Mouse (Mus musculus) neural tube, embryonic 10.5 days (tissue): Measurements from ENCODE around the gene Sik2.

Experiments used
- DNase-seq: peaks from one replicate; pipeline ENCODE4 v3.0.0-alpha.2; 2017; ENCODE audit warnings: low spot score; ENCODE audit errors: extremely low spot score

Sik2 gene

DNA sequence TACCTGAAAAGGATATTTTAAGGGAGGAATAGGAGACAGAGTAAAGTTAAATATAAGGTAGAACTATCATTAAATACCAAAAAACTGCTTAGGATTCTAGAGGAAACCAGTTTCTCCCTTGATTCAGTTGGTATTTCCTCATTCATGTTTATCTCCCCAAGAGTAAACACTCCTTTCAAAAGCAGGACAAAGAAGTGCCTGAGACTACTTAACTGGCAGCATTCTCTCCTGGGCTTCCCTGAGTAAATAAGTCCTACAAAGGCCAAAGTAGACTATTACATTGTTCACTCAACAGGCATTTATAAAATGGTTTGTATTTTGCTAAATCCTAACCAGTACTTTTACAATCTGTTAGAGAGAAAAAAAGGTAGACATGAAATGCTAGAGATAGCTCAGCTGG lies 22.2 kb downstream of the Sik2 start:
- DNase-seq = no peak

DNA sequence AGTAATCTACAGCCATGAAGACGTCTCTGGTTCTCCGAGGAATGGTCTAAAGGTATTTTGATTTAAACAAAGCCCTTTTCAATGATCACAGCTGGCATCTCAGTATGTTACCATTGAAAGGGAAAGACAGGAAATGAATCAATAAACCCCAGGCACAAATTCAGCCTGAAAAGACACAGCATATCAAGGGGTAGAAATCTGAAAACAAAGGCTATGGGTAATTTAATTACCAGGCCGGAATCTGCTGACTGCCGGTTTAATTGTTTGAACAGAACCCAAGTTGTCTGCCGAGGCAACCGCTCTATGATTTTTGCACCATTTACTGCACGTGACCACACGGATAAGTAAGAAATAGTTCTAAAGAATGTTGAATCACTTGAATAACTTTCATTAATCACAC lies 22.8 kb downstream of the Sik2 start:
- DNase-seq = no peak

DNA sequence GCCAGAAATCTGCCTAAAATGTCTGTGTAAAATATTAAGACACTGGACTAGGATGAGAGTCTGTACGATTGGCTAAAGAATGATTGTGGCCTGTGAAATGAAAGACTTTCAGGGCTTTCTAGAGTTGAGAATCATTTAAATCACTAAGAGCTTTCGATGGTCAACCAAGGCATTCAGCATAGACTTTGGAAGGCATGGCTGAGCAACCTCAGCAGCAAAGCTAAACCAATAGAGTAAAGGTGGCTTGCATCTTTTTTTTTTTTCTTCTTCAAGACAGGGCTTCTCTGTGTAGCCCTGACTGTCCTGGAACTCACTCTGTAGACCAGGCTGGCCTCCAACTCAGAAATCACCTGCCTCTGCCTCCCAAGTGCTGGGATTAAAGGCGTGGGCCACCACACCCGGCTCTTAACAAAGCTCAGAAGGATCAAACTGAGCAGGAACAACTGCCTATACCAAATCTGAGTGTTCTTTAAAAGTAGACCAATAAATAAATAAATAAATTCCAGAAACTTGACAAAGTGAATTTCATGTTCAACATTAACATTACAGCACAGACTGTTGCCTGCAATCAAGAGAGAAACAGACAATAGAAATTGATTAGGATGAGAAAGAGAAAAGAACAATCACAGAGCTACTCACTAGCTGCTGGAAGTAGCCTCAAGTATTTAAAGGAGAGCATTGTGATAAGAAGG lies 27.2 kb downstream of the Sik2 start:
- DNase-seq = no peak

DNA sequence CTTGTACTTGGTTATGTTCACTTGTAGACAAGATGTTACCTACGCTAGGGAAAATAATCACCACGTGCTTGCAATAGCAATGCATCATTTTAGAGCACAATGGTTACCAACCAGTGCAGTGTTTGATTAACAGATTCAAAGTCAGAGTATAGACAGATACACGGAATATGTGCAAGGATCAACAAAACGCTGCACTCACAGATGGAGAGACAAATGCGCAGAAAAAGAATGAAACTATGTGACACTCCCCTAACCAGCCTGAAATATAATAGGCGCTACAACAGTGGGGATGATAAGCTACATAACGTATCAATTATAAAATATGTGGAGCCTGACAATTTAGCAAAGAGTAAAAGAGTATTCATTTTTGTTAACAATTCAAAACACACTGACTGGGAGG lies 34.2 kb downstream of the Sik2 start:
- no peak for DNase-seq

DNA sequence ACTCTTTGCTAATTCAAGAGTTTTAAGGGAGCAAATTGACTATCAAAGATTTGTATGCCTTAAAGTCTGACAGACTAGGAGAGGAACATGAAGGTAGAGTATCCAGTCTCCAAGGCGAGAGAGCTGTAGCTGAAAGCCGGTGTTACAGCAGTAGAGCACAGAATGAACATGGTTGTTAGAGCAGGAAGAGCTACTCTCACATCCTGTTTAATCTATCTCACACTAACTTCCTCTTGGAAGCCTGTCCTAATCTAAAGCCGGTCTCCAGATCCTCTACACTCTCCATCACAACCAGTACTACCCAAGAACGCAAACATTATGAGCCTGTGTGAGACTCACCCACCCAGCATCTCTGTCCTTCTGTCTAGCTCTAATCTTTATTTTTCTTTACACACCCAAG lies 38.5 kb downstream of the Sik2 start:
- DNase-seq = no peak

DNA sequence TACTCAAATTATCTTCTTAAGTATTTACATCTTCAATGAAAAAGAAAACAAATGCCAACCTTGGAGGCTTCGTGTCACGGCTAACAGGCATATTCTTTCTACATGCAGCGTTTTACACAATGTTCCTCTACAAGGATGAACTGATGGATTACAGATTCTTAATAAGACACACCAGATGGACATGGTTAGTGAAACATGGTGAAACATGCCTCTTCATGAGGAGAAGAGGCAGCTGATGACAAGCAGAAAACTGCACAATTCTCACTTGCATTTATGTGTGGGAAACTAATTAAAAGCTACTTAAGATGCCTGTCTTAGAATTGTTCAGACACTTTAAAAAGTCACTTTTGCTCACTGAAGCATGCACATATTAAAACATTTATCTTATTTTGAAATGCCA lies 39.6 kb downstream of the Sik2 start:
- DNase-seq = no peak

DNA sequence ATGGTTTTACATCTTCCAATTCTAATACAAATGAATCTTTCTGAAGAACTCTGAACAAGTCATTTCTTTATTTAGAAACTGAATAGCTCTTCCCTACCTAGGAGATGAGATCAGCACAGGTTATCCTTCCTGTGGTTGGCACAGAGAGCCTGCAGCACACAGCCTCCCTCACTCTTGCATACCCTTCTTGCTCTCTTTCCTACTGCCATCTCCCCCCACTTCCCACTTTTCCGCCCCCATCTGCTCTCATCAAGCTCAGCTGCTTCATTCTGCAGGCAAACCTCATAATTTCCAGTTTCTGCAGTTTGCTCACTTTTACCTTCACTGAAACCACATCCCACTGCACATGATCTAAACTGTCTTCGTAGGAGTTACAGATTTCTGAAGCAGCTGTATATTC lies 42.6 kb downstream of the Sik2 start:
- no peak for DNase-seq

DNA sequence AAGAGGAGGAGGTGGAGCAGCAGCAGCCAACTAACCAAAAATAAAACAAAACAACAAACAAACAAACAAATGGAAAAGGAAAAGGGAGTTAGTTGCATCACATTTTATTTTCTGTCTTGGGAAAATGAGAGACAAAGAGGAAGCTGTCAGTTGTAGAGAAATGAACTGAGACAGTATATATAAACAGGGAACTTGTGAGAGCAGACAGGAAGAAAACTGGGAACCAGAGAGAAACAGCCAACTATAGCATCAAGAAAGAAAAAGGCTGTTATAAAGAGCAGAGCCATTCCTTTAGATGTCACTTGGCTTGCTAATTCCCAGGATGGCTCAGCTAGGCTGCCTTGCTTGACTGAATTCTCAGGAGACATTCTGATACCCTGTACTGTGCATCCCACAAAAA lies 43.5 kb downstream of the Sik2 start:
- DNase-seq = no peak

DNA sequence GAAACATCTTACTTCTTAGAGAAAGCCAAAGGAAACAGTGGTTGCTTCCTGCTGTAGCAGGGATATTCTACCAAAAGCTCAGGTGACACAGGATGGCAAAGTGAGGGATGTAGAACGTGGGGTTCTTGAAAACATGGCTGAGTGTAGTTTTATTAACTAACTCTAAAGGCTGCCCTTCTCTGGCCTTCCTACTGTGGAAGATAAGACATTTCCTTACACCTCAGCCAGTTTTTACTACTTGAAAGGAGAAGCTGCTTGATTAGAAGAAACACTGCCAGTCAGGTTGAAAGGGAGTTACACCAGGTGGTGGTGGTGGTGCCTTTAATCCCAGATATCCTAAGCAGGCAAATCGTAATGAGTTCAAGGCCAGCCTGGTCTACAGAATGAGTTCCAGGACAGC lies 44.0 kb downstream of the Sik2 start:
- no peak for DNase-seq

DNA sequence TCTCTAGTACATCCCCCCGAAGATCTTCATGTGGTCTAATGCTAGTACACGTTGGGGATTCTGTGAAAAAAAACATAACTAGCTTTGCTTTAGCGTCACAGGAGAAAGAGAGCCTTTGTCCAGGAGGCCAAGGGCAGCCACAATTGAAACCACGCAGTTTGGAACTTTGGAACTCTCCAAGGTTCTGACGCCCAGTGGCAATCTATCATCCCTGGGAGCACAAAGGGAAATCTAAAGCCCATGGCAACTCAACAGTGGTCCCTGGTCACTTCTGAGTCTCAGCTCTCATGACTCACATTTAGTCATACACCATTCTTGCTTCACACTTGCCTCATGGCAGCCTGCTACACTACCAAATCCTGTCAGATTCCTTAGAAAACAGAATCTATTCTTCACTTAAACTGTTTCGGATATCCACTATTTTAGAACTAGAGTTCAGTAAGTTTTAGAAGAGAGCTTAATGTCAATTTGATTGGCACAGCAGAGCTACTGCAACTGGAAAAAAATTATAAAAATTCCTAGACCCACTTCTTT lies 50.9 kb downstream of the Sik2 start:
- DNase-seq = peak; percentile 25

DNA sequence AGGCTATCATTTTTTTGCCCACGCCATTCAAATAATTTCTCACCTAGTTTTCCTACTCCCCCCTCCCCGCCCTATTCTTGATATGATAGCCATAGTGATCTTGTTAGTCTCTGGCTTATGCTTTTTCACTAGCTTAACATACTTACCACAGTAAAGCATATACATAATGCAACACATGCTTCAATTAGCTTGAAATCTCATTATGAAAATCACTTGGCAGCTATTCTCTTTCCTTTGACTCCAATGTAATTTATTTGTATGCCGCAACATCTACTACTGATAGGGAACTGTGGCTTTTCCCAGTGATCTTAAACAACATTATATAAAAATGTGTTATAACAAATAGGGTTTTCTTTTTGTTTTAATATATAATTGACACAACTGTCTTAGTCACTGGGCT lies 53.7 kb downstream of the Sik2 start:
- no peak for DNase-seq

DNA sequence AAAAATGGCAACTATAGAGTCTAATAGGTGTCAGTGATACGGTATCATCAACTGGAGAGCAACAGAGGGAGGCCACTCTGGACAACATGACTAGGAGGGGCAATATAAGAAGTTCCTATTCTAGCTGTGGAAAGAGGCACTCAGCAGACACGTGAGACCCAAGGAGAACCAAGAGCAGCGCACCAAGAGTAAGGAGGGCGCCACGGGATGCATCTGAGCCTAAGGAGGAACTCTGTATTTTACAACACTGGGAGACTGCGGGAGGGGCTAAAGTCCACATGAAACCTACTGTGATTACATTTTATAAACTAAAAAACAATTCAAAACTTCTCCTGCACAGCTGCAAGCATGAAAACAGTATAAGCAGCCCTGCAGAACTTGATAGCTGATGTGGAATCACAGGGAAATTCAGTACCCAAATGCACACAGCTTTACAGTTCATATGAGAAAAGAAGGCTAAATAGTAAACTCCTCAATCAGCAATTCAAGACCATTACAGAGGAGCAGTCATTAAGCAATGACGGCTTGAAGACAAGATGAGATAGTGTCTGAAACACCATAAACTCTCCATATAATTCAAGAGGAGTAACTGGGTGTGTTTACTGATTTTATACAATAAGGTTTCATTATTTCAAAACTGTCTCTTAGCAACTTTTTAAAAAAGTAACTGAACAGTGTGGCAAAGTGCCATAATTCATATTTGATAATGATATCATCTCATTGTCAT lies 60.6 kb downstream of the Sik2 start:
- DNase-seq = no peak

DNA sequence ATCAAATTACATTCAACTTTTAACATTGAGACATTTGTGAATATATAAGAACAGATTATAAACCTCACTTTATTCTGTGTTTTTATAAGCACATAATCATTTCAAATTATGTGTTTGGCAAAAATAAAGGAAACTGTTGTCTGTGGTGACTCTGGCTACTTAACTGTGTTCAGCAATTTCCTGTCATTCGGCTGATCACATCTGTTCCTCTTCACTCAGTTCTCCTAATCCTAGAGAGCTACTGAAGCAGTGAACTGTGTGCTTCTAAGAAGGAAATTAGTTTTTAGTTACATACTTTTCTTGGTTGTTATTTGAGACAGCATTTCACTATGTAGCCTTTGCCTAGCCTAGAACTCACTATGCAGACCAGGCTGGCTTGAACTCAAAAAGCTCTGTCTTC lies 62.5 kb downstream of the Sik2 start:
- no peak for DNase-seq

DNA sequence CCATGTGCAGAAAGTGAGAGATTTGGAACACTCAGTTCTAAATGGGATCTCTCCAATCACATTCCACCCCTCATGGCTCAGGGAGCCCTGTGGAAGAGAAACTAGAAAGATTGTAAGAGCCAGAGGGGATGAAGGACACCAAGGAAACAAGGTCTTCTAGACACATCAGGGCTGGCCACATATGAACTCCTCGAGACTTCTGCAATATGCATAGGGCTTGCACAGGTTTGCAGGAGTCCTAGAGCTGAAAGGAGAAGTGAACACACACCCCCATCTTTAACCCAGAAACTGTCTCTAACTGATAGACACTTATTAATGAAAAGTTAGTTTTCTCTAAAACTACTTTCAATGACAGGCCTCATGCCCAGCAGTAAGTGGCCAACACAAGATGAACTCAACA lies 64.0 kb downstream of the Sik2 start:
- DNase-seq = no peak

DNA sequence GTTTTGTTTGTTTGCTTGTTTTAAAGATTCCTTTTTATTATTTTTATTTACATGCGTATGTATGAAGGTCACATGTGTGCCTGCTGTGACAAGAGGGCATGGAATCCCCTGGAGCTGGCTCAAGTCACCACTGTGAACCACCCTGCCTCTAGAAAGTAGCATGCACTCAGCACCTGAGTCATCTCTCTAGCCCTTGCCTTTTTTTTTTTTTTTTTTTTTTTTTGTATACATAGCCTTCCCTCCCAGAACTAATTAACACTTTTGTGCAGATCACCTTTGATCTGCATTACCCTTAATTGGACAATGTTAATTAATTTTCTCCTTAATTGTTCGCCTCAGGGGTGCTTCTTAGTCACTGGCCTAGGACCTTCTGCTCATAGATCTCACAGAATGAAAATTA lies 66.2 kb downstream of the Sik2 start:
- no peak for DNase-seq

DNA sequence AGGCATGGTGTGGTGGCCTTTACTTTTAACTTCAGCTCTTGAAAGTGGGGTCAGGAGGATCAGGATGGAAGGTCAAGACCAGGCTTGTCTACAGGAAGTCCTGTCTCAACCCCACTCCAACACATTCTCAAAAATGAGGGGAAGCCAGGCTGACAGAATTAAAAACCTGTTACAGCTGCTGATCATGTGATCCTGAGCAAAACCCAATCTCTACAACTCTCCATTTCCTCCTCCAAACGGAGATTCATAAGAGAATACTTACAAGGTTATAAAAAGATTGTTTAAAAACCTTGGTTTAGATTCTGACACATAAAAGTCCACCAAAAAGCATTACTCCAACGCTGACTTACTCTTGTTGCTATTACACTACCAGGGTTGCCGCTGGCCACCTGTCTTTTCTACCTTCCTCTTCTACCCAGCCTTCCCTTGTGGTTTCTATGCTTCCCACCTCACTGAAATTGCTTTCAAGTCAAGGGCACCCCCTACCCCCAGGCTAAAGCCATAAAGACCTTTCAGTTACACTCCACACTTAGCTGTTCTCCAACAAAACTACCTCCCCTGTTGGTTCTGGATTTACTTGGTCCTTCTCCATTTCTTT lies 67.0 kb downstream of the Sik2 start:
- no peak for DNase-seq

DNA sequence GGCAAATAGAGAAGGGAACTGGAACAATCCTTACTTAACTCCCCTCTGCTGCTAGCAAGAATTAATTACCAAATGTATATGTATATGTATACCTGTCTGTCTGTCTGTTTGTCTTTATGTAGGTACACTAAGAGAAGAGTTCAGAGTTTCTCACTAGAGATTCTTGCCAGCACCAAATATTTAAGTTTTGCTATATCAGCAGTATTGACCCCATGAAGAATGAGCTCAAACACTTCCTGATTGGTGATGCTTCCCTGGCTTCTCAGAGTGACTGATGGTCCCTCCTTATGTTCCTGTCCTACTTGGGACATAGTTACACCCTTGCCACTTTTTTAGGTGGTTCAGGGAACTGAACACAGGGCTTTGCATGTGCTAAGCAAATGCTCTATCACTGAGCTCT lies 78.9 kb downstream of the Sik2 start:
- no peak for DNase-seq

DNA sequence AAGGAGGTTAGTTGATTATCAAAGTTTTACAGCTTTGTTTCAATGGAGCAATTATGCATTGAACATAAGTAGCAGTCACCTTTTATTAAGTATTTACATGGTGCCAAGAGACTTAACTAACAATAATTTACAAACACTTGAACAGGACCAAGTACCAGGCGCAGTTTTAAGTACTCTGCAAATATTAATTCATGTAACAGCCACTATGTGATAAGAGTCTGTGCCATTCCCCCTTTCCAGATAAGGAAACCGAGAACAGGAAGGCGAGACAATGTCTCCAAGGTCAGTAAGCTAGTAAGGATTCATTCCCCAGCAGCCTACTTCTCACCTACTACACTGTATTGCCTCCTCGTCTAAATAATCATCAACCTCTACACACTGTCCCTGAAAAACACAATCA lies 83.1 kb downstream of the Sik2 start:
- DNase-seq = no peak

DNA sequence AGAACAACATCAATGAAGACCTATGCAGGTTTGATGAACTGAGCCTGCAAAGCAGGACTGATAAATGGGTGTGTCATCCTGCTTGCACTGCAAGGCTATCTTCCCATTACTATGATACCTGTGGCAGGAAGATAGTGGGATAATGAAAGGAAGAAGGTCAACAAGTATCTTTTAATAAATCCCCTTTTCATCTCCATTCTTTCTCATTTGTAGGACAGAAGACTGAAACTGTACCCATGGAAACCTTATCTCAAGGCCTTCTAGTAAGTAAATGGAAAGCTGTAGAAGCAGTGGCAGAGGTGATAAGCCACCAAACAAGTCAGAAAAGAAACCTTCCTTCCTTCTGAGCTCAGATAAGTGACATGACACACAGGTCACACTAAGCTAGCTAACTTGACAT lies 84.4 kb downstream of the Sik2 start:
- DNase-seq = no peak

DNA sequence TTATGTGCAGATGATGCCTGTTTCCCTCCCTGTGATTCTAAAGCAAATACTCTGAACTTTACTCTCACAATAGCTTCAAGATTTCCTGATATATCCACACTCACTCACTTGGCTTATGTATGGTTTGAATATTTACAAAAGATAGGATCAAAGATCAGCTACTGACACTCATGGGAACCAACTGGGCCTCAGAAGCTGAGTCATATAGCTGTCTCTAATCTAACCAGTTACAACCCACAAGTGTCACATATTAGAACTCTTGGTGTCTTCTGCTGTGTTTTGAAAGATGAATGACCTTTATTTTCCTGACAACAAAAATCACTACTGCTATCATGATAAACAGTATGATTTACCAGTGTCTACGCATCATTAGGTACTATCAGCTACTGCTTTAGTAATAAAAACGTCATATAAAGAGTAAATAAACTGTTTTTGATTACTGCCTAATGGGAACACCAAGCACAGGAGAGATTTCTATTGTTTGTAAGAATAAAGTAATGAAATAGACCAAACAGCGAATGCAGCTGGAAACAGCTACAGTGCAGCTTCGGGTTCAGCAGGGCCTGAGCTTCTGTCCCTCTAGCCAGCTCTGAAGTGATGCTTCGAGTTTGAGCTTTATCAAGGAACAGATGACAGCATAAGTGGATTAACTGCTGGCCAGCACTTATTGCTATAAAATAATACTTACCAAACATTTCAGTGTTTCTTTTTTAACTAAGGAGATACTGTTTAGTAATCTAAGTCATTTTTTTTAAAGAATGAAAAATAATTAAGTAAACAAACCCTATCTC lies 86.3 kb downstream of the Sik2 start:
- DNase-seq = no peak

DNA sequence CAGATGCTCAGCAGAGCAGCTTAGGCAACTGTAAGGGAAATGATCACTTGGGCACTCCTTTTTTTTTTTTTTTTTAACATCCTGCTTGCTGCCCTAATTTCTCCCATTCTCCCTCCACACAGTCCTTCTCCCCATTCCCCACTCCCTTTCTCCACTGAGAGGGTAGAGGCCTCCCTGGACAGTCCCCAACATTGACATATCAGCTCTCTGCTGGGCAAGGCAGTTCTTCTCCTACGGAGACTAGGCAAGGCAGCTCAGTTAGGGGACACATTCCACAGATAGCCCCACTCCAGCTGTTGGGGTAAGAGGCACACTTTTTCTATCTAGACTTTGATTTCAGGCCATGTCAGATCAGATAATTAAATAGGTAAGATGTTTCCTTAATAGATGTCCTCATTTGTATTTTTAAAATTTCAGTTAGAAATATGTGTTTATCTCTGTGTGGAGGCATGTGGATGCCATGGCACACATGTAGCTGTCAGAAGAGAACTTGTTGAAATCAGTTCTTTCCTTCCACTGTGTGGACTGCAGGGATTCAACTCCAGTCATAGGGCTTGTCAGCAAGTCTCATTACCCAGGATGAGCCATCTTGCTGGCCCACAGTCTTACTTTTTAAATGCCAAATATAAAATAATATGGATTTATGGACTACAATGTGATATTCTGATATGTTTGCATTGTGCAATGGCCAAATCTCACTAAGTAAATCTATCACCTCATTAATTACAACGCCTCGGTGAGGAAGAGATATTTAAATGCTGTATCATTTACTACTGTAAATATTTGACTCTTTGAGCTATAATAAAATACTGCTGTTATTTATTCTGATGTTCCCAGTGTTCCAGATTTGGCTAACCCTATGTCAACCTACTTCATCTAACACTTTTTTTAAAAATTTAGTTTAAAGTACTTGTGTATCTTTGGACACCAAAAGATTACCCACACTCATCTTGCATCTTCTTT lies 87.7 kb downstream of the Sik2 start:
- no peak for DNase-seq
